Comparison of ENCODE assay signal across 12 mouse cellular contexts in the genomic region with DNA sequence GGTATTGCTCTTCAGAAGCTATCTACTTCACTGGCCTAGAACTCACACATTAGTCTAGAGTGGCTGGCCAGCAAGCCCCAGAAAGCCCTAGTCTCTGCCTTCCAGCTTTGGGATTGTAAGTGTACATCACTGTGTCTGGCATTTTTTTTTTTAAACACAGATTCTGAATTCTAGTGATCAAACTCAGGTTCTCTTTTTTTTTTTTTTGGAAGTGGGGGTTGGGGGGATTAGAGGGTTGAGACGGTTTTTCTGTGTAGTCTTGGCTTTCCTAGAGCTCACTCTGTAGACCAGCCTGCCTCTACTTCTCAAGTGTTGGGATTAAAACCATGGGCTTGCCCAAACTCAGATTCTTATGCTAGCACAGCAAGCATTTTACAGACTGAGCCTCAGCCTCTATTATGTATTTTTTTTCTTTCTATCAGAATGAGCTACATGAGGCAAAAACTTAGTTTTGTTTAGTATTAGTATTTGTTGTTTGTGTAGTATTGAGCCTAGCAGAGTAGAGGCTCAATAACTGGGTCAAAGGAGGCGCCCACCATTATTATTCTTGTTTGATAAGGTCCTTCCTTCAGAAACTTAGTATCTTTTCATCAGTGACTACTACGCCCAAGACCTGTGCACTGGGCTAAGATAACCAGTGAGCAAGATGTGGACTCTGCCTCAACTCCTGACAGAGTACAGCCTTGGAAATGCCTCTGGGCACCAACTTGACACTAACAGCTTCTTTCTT. TPM values are rescaled to one million over a fixed set of nuclear protein-coding genes. Genes with fewer than 3 reads are reported as not detected.
A peak's percentile ranks its signal among the peaks of the same experiment; 100 is the strongest.
DNase-seq lines count a peak whose midpoint lies in the region; ATAC-seq and TF ChIP-seq lines count a peak whose summit lies in the region.
"Had no signal": no experiment of that assay in that cellular context is flagged by ENCODE, and none has a peak within 500 bp of the region (broad histone marks: within the 10 kb centered on the region; RNA-seq: fewer than 3 reads in every experiment).

No protein-coding gene starts in this region.

- no peak for ATAC-seq in hindbrain, embryonic 15.5 days (ENCODE audit: low FRiP score, low read depth)
- no peak for ATAC-seq in hindbrain, postnatal 0 days
- no peak for ATAC-seq in neural tube, embryonic 13.5 days (ENCODE audit: low read depth)
- ATAC-seq in intestine, postnatal 0 days: no peak
- ATAC-seq in midbrain, embryonic 15.5 days (replicated peaks): no peak
- ATAC-seq: forebrain, embryonic 14.5 days had no signal

- H3K27ac ChIP-seq in hindbrain, embryonic 15.5 days (replicated peaks): no peak overlapping the region
- no peak overlapping the region for H3K27ac ChIP-seq in hindbrain, postnatal 0 days
- no peak overlapping the region for H3K27ac ChIP-seq in neural tube, embryonic 13.5 days (replicated peaks)
- H3K27ac ChIP-seq in intestine, postnatal 0 days (ENCODE audit: low read depth, low read length): peak overlapping the region; percentile 51
- H3K27ac ChIP-seq in midbrain, embryonic 15.5 days: no peak overlapping the region
- H3K27ac ChIP-seq: kidney, postnatal 0 days had no signal

- peaks cover 81% of the 10 kb centered on the region for H3K4me1 ChIP-seq in hindbrain, embryonic 15.5 days (replicated peaks)
- peaks cover 56% of the 10 kb centered on the region for H3K4me1 ChIP-seq in hindbrain, postnatal 0 days (ENCODE audit: insufficient read depth, low read length)
- peaks cover 96% of the 10 kb centered on the region for H3K4me1 ChIP-seq in neural tube, embryonic 13.5 days (replicated peaks)
- H3K4me1 ChIP-seq in intestine, postnatal 0 days (replicated peaks; ENCODE audit: control insufficient read depth, insufficient read depth, low read length): peaks cover 15% of the 10 kb centered on the region
- H3K4me1 ChIP-seq in midbrain, embryonic 15.5 days: peaks cover 87% of the 10 kb centered on the region

- H3K36me3 ChIP-seq in hindbrain, embryonic 15.5 days: no peaks in the 10 kb centered on the region
- H3K36me3 ChIP-seq in hindbrain, postnatal 0 days (ENCODE audit: insufficient read depth, low read length): no peaks in the 10 kb centered on the region
- H3K36me3 ChIP-seq in neural tube, embryonic 13.5 days: peaks cover 29% of the 10 kb centered on the region
- peaks cover 4% of the 10 kb centered on the region; the same call in 1 of the 2 replicates for H3K36me3 ChIP-seq in intestine, postnatal 0 days (ENCODE audit: control insufficient read depth, insufficient read depth)
- H3K36me3 ChIP-seq in midbrain, embryonic 15.5 days (replicated peaks): peaks cover 4% of the 10 kb centered on the region; the same call in 1 of the 2 replicates

- no peaks in the 10 kb centered on the region for H3K27me3 ChIP-seq in hindbrain, embryonic 15.5 days
- no peaks in the 10 kb centered on the region for H3K27me3 ChIP-seq in hindbrain, postnatal 0 days (ENCODE audit: insufficient read depth, low read length)
- no peaks in the 10 kb centered on the region for H3K27me3 ChIP-seq in neural tube, embryonic 13.5 days
- H3K27me3 ChIP-seq in intestine, postnatal 0 days (replicated peaks; ENCODE audit: control insufficient read depth, insufficient read depth, low read length): no peaks in the 10 kb centered on the region
- no peaks in the 10 kb centered on the region for H3K27me3 ChIP-seq in midbrain, embryonic 15.5 days (replicated peaks)

- H3K4me2 ChIP-seq in hindbrain, embryonic 15.5 days: peak overlapping the region; percentile 1; the same call in 1 of the 2 replicates
- no peak overlapping the region for H3K4me2 ChIP-seq in hindbrain, postnatal 0 days (ENCODE audit: low read depth, low read length)
- peak overlapping the region; percentile 18 for H3K4me2 ChIP-seq in neural tube, embryonic 13.5 days
- peak overlapping the region; percentile 27 for H3K4me2 ChIP-seq in intestine, postnatal 0 days (replicated peaks; ENCODE audit: low read depth)
- H3K4me2 ChIP-seq in midbrain, embryonic 15.5 days: peak overlapping the region; percentile 20; the same call in 1 of the 2 replicates

- no peak for TF ChIP-seq CTCF in hindbrain, postnatal 0 days (IDR thresholded peaks at IDR 0.05; ENCODE audit: low read depth)
- no peak for TF ChIP-seq CTCF in intestine, postnatal 0 days (IDR thresholded peaks at IDR 0.05; ENCODE audit: low read depth)

- intact Hi-C loops in left cerebral cortex, postnatal 10 days (cut with DNase I): loop anchor here (5.0 kb wide), 1 partner anchor 37 kb away; no protein-coding TSS in a partner anchor

- WGBS in hindbrain, embryonic 15.5 days: 89% methylated on average over 3 of the region's 3 CpGs
- 92% methylated on average over 3 of the region's 3 CpGs for WGBS in hindbrain, postnatal 0 days
- 90% methylated on average over 3 of the region's 3 CpGs for WGBS in neural tube, embryonic 13.5 days
- WGBS in intestine, postnatal 0 days: 54% methylated on average over 3 of the region's 3 CpGs
- 88% methylated on average over 3 of the region's 3 CpGs for WGBS in midbrain, embryonic 15.5 days

- no peaks in the 10 kb centered on the region for H3K9me3 ChIP-seq in hindbrain, embryonic 15.5 days
- no peaks in the 10 kb centered on the region for H3K9me3 ChIP-seq in hindbrain, postnatal 0 days (ENCODE audit: low read length)
- no peaks in the 10 kb centered on the region for H3K9me3 ChIP-seq in neural tube, embryonic 13.5 days
- no peaks in the 10 kb centered on the region for H3K9me3 ChIP-seq in intestine, postnatal 0 days (ENCODE audit: control insufficient read depth)
- no peaks in the 10 kb centered on the region for H3K9me3 ChIP-seq in midbrain, embryonic 15.5 days

- DNase-seq in hindbrain, postnatal 0 days (ENCODE audit: low spot score): no peak
- DNase-seq in neural tube, embryonic 10.5 days (ENCODE audit: extremely low spot score, low spot score): no peak
- DNase-seq in left cerebral cortex, postnatal 10 days (ENCODE audit: extremely low spot score in 1 of 2, low spot score in 2 of 2): no peak
- DNase-seq in spleen, adult 12 weeks (ENCODE audit: low spot score): no peak
- DNase-seq: adrenal gland, postnatal 36 days; lung, adult 18-20 months had no signal

- no peak overlapping the region for H3K9ac ChIP-seq in hindbrain, embryonic 15.5 days
- H3K9ac ChIP-seq in hindbrain, postnatal 0 days (replicated peaks; ENCODE audit: low read length): no peak overlapping the region
- no peak overlapping the region; the same call in 1 of the 2 replicates for H3K9ac ChIP-seq in neural tube, embryonic 13.5 days
- H3K9ac ChIP-seq in intestine, postnatal 0 days (ENCODE audit: low read depth, low read length): no peak overlapping the region
- no peak overlapping the region for H3K9ac ChIP-seq in midbrain, embryonic 15.5 days

- H3K4me3 ChIP-seq in hindbrain, embryonic 15.5 days: no peak overlapping the region
- no peak overlapping the region for H3K4me3 ChIP-seq in hindbrain, postnatal 0 days (ENCODE audit: low read length)
- no peak overlapping the region for H3K4me3 ChIP-seq in neural tube, embryonic 13.5 days
- no peak overlapping the region for H3K4me3 ChIP-seq in intestine, postnatal 0 days (ENCODE audit: low read depth, low read length)
- H3K4me3 ChIP-seq in midbrain, embryonic 15.5 days: no peak overlapping the region

RNA-seq across cellular contexts. Expression of a gene that starts 6.9 kb away (rescaled TPM):
- 145 and 155 TPM in 2 replicates for polyA plus RNA-seq in hindbrain, embryonic 15.5 days (2015; fragmentation: Nextera tagmentation; extraction: Ambion mirVana)
- 130 and 135 TPM in 2 replicates for total RNA-seq in hindbrain, postnatal 0 days (2014; rRNA removed)
- 110 and 123 TPM in 2 replicates for polyA plus RNA-seq in hindbrain, postnatal 0 days (2015; fragmentation: Nextera tagmentation; extraction: Ambion mirVana)
- 151 and 153 TPM in 2 replicates for polyA plus RNA-seq in neural tube, embryonic 13.5 days (2015; fragmentation: Nextera tagmentation; extraction: Ambion mirVana)
- polyA plus RNA-seq in intestine, postnatal 0 days (2015; fragmentation: Nextera tagmentation; extraction: Ambion mirVana): 58.5 and 62.5 TPM in 2 replicates
- 195 and 197 TPM in 2 replicates for polyA plus RNA-seq in midbrain, embryonic 15.5 days (2015; fragmentation: Nextera tagmentation; extraction: Ambion mirVana)
- 100 to 1,000 TPM; 118 to 123 TPM for total RNA-seq in left cerebral cortex, postnatal 10 days (2021)

RNA-seq across cellular contexts. Expression of a gene that starts 23.2 kb away (rescaled TPM):
- polyA plus RNA-seq in hindbrain, embryonic 15.5 days (2015; fragmentation: Nextera tagmentation; extraction: Ambion mirVana): 17.4 and 22.3 TPM in 2 replicates
- total RNA-seq in hindbrain, postnatal 0 days (2014; rRNA removed): 8.1 and 15.6 TPM in 2 replicates
- polyA plus RNA-seq in hindbrain, postnatal 0 days (2015; fragmentation: Nextera tagmentation; extraction: Ambion mirVana): 14.3 and 21.0 TPM in 2 replicates
- polyA plus RNA-seq in neural tube, embryonic 13.5 days (2015; fragmentation: Nextera tagmentation; extraction: Ambion mirVana): 15.1 and 21.3 TPM in 2 replicates
- polyA plus RNA-seq in intestine, postnatal 0 days (2015; fragmentation: Nextera tagmentation; extraction: Ambion mirVana): 15.3 and 16.1 TPM in 2 replicates
- 12.9 and 14.6 TPM in 2 replicates for polyA plus RNA-seq in midbrain, embryonic 15.5 days (2015; fragmentation: Nextera tagmentation; extraction: Ambion mirVana)
- 1 to 10 TPM; 4.3 to 5.0 TPM for total RNA-seq in left cerebral cortex, postnatal 10 days (2021)
